Mouse (Mus musculus) layer of hippocampus, adult 18-20 months (tissue): ENCODE results near the gene Hnrnpdl. TPM values are rescaled to one million over a fixed set of nuclear protein-coding genes. Genes with fewer than 3 reads are reported as not detected.

ENCODE experiments used
- DNase-seq, 2 experiments: peaks; one replicate each; pipeline ENCODE4 v3.0.0; 2022; ENCODE audit warnings: low spot score in 2 of 2
- total RNA-seq, 2 experiments: library from RNA; stranded (reverse); gene quantifications; 2 replicates each; pipeline ENCODE4 v1.2.3; 2021

The Hnrnpdl gene
- total RNA-seq, 2 experiments from 2014 or later = 163 to 166 TPM

GRCm38 (mm10) chr5:100006324-100007039 lies 33.0 kb downstream of the Hnrnpdl start:
- DNase-seq = no peak

- DNase-seq = no peak
Observed at GRCm38 (mm10) chr5:100005896-100006295, 33.6 kb downstream of the Hnrnpdl start.

- no peak for DNase-seq
Observed at GRCm38 (mm10) chr5:100005431-100005830, 34.0 kb downstream of the Hnrnpdl start.

- DNase-seq = no peak
Observed at GRCm38 (mm10) chr5:100003895-100004294, 35.6 kb downstream of the Hnrnpdl start.

- no peak for DNase-seq
Observed at GRCm38 (mm10) chr5:100000500-100000899, 39.0 kb downstream of the Hnrnpdl start.

GRCm38 (mm10) chr5:100000048-100000447 lies 39.4 kb downstream of the Hnrnpdl start:
- DNase-seq = no peak

- DNase-seq = no peak
Observed at GRCm38 (mm10) chr5:99994680-99995079, 44.8 kb downstream of the Hnrnpdl start.

GRCm38 (mm10) chr5:99994166-99994565 lies 45.3 kb downstream of the Hnrnpdl start:
- DNase-seq = no peak

Other genes starting within 250 kb of the Hnrnpdl start
- gene Vamp9, start 133.4 kb downstream of the Hnrnpdl start, total RNA-seq = 1 to 10 TPM in 1 of 2 experiments, not detected in 1; 1.0 TPM
- gene Hnrnpd, start 60.7 kb downstream of the Hnrnpdl start, total RNA-seq = 100 to 1,000 TPM; 207 to 224 TPM
- 1 to 10 TPM; 1.2 to 1.6 TPM for gene 4930524J08Rik, start 60.6 kb downstream of the Hnrnpdl start, total RNA-seq
- 10 to 100 TPM; 51.9 to 55.3 TPM for gene Enoph1, start 321 bp upstream of the Hnrnpdl start, total RNA-seq
- 10 to 100 TPM; 81.6 to 81.9 TPM for gene Tmem150c, start 120.1 kb upstream of the Hnrnpdl start, total RNA-seq